Mouse (Mus musculus) thymus, postnatal 4 days (tissue): Measurements from ENCODE around the gene Eif1b.

Experiments
- DNase-seq: peaks from one replicate; pipeline ENCODE4 v3.0.0; 2021

Gene Eif1b

DNA sequence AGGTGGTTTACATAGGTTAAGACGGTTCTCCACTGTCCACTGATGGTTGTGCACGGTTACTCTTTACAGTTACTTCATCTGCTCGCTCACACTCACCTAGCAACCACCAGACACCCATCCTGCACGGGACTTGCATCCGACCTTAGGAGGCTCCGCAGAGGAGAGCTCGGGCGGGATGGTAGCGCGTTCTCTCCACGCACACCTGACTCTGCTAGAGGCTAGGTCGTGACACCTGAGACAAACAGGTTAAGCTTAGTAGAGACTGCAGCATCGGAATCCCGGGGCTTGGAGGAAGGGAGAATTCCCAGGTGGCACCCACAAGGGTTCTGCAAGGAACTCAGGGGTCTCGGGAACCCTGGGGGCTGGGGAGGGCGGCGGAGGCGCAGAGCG lies at the start of gene Eif1b:
Gene Eif1b (plus strand): TSS at position 223 of the 390 bp plus-strand sequence.
- DNase-seq: no peak

DNA sequence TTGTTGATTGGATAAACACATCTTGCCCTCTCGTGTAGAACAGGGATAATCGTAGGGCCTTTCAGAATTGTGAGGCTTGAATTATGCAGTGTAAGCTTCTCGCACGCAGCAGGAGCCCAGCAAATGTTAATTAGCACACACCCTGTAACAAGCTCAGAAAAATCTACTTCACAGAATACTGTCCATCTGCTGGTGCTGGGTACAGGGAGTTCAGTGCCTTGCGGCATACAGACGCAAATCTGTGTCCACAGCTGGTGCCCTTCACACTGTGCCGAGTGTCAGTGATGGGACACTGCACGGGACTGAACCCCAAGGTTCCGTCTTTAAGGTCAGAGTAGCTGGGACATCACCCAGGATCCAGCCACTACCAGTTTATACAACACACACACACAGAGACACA lies 47.4 kb upstream of the Eif1b start:
- DNase-seq: no peak

DNA sequence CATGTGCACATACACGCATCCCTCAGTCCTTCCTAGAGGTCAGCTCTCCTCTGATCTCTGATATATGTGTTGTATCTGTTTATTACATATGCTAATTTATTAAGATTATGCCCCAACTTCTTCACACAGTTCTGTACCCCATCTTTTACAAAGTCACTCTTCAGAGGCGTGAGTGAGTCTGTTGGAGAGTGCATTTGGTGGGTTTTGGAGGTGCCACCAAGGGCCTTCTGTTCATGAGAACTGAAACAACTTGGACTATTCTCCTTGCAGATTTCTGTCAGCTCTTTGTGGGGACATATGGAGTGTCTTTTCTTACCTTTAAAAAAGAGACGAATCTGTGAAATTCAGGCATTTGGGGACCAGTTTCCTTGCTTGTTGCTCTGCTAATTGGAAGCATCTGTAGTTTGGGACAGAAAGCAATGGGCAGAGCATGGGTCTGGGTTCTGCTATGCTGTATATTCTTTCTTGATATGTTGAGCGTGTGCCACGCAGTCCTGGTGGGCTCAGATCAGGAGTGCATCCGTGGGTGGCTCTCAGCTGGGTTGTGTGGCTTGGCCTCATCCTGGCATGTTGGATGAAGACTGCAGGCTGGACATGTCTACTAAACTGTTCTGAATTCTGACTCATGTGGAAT lies 42.2 kb upstream of the Eif1b start:
- DNase-seq: no peak

DNA sequence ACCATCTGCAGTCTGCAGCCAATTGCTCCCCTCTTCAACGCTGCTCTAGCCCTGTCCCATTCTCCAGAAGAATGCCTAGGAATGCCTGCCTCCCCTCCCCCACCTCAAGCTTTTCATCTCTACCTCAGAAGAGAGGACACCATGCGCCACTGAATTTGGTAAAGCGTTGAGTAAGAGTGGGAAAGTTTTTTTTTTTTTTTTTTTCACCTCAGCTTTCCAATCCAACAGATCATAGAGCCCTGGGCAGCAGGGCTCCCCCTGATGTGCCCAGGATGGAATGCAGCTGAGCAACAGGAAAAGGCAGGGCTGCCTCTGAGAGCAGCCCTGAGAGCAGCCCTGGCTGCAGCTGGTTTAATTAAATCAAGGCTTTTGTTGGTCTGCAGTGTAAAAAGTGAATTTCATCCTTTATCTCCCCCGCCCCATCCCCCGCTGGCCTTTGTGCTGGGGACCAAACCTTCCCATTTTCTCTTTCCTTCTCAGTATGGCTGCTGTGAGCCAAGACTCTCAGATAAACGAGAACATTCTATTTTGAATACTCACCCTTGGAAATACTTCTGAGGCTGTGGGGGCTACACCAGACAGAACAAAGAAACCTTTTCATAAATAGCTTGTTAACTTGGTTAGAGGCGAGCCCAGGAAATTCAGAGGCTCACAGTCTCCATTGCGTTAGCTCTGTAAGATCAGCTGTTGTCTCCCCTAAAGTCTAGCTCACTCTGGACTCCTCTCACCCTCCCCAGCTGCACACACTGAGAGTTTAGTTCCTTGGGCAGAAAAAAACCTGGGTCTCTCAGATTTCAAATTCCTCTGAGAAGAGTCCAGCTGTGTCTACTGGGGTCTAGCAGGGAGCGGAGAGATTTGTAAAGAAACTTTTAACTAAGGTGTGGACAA lies 36.0 kb upstream of the Eif1b start:
- no peak for DNase-seq

DNA sequence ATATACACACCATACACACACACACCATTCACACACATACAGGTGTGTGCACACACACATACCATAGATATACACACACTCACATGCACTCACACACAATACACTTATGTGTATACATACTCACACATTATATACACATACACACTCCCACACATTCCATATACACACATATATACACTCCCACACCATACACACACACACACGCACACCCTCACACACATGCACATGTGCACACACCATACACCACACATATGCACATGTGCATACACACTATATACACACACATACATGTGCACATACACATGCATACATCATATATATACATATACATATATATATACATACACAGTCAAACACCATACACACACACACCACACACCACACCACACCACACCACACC lies 21.6 kb upstream of the Eif1b start:
- no peak for DNase-seq

DNA sequence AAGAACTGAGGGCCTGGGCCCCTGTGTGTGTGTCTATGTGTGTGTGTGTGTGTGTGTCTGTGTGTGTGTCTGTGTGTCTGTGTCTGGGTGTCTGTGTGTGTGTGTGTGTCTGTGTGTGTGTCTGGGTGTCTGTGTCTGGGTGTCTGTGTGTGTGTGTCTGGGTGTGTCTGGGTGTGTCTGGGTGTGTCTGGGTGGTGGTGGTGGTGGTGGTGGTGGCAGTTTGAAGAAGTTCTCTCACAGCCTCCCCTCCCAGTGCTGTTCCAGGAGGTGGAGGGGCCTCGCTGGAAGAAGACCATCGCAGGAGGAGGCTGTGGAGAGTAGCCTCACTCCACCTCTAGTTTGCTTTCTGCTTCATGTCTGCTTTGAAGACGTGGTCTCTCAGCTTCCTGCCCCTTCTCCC lies 10.4 kb upstream of the Eif1b start:
- DNase-seq: no peak

DNA sequence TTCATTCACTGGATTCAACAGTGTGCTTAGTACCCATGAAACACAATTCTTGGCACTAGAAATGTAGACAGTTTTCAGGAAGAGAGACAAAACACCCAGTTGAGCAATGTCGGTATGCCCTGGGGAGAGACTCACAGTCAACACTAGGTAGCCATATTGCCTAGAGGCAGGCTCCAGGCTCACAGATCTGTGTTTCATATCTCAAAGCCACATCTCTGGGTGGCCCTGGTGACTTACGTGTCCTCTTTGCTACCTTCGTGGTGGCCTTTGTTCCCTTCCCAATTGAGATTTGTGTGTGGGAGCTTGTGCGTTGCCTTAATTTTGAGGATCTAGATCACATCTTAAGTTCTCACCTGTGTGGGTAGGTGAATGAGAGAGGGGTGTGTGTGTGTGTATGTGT lies 9.7 kb upstream of the Eif1b start:
- no peak for DNase-seq

DNA sequence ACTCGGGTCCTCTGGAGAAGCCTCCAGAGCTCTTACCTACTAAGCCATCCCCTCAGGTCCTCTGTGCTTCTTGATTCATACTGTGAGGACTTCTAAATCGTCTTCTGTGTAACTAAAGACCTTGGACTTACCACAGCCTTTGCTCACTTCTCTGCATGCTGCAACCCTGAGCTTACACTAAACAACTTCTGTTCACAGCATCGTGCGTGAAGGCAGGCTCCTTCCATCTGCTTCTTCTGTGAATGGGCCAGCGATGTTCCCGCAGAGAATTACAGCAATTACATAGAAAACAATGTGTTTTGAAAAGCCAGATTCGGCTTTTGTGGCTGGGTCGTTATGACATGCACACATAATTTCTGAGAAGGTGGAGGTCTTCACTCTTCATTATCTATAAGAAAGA lies 8.9 kb upstream of the Eif1b start:
- no peak for DNase-seq

DNA sequence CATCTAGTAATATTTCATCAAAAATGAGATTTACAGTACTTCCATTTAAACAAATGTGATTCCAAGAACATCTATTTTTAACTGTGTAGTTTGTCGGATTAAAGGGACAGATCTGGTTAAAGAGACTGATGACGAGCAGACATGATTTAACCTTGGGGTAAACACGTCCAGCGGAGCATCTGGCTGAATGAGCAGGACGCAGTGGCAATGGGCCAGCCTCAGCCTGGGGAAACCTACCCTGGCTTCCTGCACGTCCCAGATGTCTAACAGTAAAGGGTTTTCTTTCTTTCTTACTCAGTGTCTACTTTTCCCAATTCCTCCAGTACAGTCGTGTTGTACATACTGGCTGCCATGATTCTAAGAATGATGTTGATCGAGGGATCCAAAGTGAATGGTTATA lies 5.0 kb upstream of the Eif1b start:
- no peak for DNase-seq

DNA sequence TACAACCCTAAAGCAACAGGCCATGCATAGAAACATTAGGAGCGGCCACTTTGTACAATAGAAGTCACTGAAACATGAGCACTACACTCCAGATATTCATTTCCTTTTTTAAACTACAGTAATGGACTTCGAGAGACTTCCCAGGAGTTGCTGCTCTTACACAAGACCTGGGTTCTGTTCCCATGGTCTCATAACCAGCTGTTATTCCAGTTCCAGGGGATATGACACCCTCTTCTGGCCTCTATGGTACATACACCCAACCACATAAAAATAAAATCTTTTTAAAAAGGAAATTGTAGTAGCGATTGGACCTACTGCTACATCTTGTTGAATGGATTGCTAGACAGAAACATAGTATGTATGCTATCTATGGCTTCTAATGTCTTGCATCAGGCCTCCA lies 523 bp upstream of the Eif1b start:
- DNase-seq: no peak

DNA sequence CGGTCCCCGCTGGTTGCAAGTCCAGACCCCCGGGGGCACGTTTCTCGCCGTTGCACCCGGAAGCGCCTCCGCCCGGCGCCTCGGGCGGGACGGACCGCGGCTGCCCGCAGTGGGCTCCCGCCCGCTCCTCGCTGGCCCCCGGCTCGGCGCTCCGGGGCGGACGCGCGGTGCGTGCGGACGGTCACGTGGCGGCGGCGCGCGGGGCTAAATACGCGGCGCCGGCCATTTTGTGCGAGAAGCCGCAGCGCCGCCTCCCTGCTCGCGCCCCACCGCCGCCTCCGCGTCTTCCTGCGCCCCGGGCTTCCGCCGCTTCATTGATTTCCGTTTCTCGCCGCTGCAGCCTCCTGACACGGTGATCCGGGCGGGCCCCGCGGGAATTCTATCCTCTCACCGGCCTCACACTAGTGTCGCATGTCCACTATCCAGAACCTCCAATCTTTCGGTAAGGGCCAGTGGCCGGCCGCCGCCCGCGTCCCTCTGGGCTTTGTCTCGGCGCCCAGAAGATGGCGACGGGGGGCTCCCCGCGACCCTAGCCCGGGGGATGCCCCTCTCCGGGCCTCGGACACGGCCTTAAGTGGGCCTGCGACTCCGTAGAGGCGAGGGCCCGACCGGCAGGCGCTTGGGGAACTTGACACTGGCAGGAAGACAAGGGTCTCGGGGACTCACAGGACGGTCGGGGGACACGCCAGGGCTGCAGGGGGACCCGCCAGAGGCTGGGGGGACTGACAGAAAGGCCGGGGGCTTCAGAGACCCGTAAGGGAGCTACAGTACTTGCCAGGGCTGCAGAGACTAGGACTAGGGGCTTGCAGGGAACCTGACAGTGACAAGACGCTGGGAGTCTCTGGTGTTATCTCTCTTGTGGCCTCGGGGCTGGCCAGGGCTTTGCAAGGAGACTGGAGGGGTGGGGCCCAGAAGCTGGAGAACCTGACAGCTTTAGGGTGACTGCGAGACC lies 644 bp downstream of the Eif1b start:
- DNase-seq: peak; percentile 91

DNA sequence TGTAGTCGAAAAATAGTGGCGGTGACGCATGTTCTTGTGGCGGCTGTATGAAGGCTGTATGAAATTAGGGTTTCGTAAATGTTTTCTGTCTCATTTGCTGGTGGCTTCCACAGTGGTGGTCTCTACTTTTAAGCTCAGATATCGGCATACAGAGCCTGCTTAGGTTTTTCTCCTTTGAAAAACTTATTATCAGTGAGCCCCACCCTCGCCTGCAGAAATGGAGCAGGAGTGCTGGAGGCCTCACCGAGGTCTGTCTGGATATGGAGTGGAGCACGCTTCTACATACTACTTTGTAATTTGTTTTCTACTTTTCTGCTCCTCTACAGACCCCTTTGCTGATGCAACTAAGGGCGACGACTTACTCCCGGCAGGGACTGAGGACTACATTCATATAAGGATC lies 1.7 kb downstream of the Eif1b start:
- DNase-seq: no peak

DNA sequence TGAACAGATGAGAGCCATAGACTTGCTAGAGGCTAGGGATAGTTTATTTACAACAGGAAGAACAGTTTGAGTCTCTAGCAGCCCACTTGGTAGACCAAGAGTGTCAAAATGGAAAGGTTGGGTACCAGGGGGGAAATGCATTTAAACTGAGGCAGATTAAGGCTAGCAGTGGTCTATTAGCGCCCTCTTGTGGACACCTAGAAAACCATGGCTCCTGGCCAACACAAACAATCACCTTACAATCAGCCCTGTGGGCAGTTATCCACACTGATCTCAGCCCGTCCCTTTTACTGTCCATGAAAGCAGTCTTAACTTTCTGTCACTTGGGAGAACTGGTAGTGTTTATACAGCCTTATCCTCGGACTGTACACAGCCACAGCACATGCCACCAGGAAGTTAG lies 4.7 kb downstream of the Eif1b start:
- peak; percentile 65 for DNase-seq

DNA sequence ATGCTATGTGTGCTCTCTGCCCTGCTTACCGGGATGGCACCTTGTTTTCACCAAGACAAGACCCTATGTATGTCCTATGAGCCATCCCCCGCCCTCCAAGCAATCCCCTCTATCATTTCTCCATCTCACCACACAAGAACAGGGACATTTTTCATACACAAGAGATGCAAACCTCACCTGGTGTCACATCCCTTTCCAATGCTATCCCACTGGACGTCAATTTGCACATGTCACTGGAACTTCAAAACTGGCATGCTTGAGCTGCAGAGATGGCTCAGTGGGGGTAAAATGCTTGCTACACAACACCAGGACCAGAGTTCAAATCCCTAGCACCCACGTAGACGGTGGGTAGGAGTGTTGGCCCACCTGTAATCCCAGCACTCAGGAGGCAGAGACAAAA lies 6.0 kb downstream of the Eif1b start:
- no peak for DNase-seq

DNA sequence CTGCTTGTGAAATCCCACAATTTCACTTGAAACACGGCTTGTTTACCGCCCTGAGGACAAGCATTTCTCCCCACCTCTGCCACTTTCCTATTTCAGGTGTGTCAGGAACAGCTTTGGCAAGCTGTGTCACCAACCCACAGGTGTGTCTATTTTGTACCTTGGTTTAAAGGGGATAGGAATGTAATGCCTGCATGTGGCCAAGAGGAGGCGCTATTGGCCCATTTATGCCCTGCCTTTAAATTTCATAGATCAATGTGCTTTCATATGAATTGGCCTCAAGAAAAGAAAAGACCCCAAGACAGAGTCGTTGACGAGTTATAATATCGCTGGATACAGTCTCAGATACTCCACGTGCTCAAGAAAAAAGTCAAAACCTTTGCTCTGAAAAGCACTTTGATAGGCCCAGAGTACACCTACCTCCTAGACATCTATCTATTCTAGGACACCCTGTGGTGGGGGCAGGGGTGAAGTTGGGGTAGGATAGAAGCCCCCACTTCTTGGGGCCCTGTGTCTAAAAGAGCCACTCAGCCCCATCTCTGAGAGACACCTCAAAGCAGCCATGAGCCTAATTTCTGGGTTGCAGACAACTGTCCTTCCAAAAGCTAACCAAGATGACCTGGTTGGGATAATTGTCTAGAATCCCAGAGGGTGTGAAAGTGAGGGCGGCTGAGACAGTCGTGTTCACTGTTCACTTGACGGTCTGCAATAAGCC lies 9.3 kb downstream of the Eif1b start:
- peak; percentile 57 for DNase-seq

DNA sequence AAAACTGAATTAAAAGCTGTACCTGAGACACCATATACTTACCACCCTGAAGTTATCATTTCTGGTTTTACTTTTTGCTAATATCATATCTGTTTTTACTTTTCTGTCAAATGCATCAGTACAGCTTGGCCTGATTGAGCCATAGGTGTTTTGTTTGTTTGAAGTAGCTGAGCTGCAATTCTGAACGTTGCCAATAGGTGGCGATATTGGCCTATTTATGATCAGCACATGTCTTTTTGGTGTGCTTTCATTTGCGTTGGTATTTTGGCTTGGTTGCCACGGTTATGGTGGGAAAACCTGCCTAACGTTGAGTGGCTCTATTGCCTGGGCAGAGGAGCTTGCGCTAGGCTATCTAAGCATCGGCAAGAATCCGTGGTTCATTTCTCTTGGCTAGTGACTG lies 10.0 kb downstream of the Eif1b start:
- DNase-seq: peak; percentile 87

DNA sequence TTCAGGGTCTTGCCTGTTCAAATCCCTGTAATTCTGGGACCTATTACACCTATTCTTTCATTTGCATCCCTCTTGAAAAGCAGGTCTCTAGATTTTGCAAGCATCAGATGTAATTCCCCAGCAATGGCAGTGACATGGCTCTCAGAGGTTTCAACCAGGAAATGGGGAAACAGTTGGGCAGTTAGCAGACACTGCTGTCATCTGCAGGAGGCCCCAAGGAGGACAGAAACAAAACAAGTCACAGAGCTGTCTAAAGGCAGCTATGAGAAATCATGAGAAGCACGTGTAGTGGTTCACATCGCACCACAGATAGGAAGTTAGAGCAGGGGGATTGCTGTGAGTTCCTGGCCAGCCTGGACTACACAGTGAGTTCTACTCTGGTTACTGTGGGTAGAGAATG lies 12.4 kb downstream of the Eif1b start:
- DNase-seq: no peak

DNA sequence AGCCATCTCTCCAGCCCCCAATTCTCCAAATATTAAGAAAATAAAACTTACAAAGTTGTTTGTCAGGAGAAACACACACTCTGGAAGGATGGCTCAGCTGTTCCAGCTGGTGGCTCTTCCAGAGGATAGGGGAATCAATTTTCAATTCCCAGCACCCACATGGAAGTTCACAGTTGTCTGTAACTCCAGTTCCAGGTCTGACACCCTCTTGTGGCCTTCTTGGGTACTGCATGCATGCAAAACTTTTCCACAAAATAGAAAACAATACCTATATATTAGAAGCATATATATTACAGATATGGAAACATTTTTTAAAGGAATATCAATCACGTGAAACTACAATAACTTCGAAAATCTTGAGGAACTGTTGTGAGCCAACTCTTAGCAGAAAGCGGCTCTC lies 19.7 kb downstream of the Eif1b start:
- peak; percentile 62 for DNase-seq

DNA sequence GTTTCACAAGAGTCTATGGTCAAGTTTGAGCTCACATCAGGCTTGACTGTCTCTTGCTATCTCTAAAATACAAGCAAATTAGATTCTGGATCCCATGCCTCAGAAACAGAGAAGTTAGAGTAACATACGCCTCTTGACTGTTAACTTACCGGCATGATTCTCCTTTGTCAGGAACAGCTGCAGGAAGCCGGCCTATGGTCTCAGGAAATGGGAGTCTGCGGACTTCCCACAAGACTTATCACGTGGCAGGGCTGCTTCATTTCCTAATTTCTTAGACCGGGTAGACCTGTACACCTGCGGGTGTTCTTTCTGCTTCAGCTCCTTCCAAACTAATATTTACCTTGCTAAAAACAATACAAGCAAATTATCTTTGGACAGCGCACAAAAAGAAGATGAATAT lies 24.7 kb downstream of the Eif1b start:
- no peak for DNase-seq

DNA sequence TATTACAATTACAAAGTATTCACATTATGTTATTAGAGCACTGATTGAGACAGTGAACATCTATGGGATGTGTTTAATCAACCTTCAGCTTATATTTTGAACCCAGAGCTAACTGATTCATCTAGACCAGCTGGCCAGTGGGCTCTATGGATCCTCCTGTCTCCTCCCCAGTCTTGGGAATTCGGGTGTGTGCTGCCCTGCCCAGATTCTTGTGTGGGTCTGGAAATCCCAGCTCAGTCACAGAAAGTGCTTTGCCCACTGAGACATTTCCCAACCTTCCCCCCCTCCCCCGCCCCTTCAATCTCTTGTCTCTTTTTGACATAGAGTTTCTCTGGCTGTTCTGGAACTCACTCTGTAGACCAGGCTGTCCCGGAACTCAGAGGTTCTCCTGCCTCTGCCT lies 26.9 kb downstream of the Eif1b start:
- DNase-seq: no peak

DNA sequence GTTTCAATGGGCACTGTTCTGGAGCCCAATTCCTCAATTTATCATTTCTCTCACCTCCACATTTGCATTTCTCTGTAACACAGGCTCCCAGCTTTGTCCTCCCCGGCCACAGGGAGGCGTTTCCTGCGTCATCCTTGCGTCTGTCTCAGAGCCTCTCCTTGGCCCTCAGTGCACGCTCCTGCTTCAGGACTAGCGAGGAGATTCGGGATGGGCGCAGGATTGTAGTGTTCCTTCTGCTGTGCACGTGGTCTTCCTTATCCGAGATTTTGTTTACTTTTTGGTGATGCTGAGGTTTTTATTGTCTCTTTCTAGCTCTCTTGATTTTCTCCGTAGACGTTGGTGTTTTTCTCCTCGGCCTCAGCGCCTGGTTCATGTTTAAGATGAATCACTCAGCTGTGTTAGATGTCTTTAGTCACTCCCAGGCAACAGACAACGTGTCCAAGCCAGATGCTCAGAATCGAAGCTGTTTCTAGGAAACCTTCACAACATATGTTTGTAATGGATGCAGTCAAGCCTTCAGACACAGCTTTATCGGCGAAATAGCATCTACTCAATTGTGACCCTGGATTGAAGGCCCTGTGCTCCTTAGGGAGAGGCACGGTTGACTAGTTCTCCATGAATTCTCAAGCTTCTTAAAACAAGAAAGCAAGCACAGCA lies 27.6 kb downstream of the Eif1b start:
- DNase-seq: no peak

DNA sequence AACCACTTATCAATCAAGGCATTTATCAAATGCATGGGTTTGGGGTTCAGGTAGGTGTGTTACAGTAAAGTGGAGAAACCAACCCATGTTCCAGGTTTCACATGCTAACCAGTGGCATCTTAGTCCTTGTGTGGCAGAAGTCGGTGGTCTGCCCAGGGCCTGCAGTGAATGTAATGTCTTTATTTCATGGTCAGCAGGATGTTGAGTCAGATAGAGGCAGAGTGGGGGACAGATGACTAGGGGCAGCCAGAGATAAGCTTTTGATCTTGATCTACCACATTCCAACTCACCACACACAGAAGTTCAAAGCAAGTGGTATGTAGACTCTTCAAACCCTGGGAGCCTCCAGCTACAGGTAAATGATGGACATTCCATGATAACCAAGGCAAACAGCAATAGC lies 29.1 kb downstream of the Eif1b start:
- DNase-seq: no peak
